Mouse (Mus musculus): ENCODE measurements around the gene Cdc42bpa.

DNA sequence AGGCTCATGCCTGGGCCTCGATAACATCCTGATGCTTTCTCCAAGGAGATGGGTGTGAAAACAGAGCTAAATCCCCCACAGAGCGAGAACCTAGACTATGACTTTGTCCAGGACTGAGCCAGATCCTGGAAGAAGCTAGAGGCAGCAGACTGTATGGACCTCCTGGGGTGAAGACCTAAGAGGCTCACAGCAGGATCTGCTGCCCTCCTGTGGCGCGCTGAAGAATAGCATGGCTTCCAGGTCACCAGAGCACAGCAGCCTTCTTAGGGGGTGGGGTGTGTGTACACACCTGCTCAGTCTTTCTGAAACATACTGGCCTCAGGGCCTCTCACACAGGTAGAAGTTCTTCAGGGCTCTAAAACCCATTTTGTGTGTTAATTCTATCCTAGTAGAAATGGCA, 254.8 kb downstream of the Cdc42bpa start:
- TF ChIP-seq POLR2A (IDR thresholded peaks at IDR 0.05; ENCODE audit: low read depth, low read length) = no peak
- peak; percentile 98 for TF ChIP-seq CTCF (IDR thresholded peaks at IDR 0.05; ENCODE audit: extremely low read depth, insufficient read length, insufficient replicate concordance, low read depth, low read length)
